Mouse (Mus musculus) bone marrow macrophage, adult 2 months (primary cell): ENCODE data around the gene Gm12355.

Experiments
- CTCF ChIP-seq: IDR thresholded peaks from 2 replicates; pipeline ENCODE4 v1.5.1; 2012; ENCODE audit warnings: low read depth, mild to moderate bottlenecking, low read length, moderate library complexity
- POLR2A ChIP-seq: IDR thresholded peaks from 2 replicates; pipeline ENCODE4 v1.6.1; 2012; ENCODE audit warnings: mild to moderate bottlenecking, low read depth, low read length, borderline replicate concordance

DNA sequence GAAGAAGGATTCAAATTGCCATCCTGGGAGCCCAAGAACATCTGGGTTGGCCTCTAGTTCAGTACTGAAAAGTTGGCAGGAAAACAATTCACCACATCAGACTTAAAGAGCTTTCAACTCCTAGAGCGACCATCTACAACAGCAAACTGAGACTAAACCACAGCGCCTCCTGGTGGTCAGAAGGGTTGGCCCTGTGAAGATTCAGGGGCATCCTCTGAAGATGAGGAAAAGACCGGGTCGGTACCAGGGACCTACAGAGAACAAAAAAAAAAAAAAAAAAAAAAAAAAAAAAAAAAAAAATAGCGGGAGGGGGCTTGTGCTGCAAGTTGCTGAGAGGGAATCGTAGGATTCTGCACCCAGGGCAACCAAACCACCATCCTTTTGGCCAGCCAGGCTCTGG, 28.1 kb downstream of the Gm12355 start:
- TF ChIP-seq POLR2A (no peak), CTCF (peak; percentile 75)
